Mouse (Mus musculus): Measurements from ENCODE around the gene Acap2. TPM values are rescaled to one million over a fixed set of nuclear protein-coding genes. Genes with fewer than 3 reads are reported as not detected.

Gene Acap2
- polyA plus RNA-seq, 1 experiment from 2014 or later = 26.3 TPM

DNA sequence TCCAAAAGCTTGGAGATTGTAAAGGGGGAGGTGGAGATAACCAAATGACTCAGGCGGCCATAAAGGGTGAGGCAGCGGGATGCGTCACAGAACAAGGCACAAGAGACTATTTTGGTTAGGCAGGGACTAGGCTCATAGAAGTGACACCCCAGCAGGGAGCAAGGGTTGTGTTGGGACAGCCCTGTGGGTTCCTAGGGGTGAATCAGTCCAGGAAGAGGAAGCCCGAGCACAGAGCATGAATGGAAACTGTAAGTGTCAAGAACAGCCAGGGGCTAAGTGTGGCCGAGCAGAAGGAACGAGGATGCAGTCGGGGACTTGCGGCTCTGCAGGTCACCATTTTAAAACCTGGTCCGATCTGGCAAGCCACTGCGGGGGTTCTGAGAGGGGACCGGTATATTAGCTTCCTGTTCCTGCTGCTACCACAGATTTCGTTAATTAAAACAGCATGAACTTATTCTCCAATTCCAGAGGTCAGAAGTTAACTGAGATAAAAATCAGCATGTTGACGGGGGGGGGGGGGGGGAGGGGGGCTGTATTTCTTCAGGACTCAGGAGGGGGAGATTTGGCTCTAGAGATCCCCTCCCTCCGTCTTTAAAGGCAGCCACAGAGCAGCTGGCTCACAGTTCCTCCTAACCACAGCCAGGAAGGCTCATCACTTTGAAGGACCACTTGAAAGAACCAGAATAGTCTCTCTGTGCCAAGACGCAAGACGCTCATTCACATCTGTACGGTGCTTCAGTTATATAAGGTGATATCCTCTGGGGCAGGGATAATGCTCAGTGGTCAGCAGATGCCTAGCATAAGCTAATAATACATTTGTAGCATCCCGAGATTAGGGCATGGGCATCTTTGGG lies 34.6 kb upstream of the Acap2 start:
- Histone ChIP-seq H3K4me1 (ENCODE audit: control insufficient read depth, insufficient read depth, low read length) (peaks cover 19% of the 10 kb centered on the region; the same call in 1 of the 2 replicates), H3K9ac (ENCODE audit: low read depth, low read length) (no peak overlapping the region), H3K4me3 (ENCODE audit: low read depth, low read length) (no peak overlapping the region), H3K27me3 (replicated peaks; ENCODE audit: control insufficient read depth, insufficient read depth, low read length) (no peaks in the 10 kb centered on the region), H3K27ac (replicated peaks; ENCODE audit: low read depth, low read length) (no peak overlapping the region), H3K9me3 (ENCODE audit: control insufficient read depth, low read length) (no peaks in the 10 kb centered on the region), H3K36me3 (ENCODE audit: control insufficient read depth, insufficient read depth, low read length) (no peaks in the 10 kb centered on the region), H3K4me2 (ENCODE audit: low read depth, low read length) (peak overlapping the region; percentile 33)
- WGBS = 21% methylated on average over 17 of the region's 18 CpGs
- ATAC-seq (ENCODE audit: low read depth) (0 out of 2 replicates have a peak, but pooled peaks have one; percentile 47), DNase-seq (ENCODE audit: low spot score) (no peak)

- H3K9me3 ChIP-seq (ENCODE audit: control insufficient read depth, low read length) = no peaks in the 10 kb centered on the region
- DNase-seq (ENCODE audit: low spot score) (no peak), ATAC-seq (ENCODE audit: low read depth) (no peak)
- WGBS = 83% methylated on average over 11 of the region's 12 CpGs
- no peaks in the 10 kb centered on the region for H3K27me3 ChIP-seq (replicated peaks; ENCODE audit: control insufficient read depth, insufficient read depth, low read length)
- H3K27ac ChIP-seq (replicated peaks; ENCODE audit: low read depth, low read length) = no peak overlapping the region
- H3K4me3 ChIP-seq (ENCODE audit: low read depth, low read length) = no peak overlapping the region
- H3K9ac ChIP-seq (ENCODE audit: low read depth, low read length) = no peak overlapping the region
- H3K4me2 ChIP-seq (ENCODE audit: low read depth, low read length) = no peak overlapping the region
- no peaks in the 10 kb centered on the region for H3K36me3 ChIP-seq (ENCODE audit: control insufficient read depth, insufficient read depth, low read length)
- peaks cover 19% of the 10 kb centered on the region; the same call in 1 of the 2 replicates for H3K4me1 ChIP-seq (ENCODE audit: control insufficient read depth, insufficient read depth, low read length)
These were observed 33.9 kb upstream of the Acap2 start for GRCm38 (mm10) chr16:31234808-31235456.

- no peak overlapping the region for H3K4me3 ChIP-seq (ENCODE audit: low read depth, low read length)
- no peak for ATAC-seq (ENCODE audit: low read depth)
- no peak for DNase-seq (ENCODE audit: low spot score)
- no peaks in the 10 kb centered on the region for H3K9me3 ChIP-seq (ENCODE audit: control insufficient read depth, low read length)
- H3K9ac ChIP-seq (ENCODE audit: low read depth, low read length) = no peak overlapping the region
- H3K4me2 ChIP-seq (ENCODE audit: low read depth, low read length) = peak overlapping the region; percentile 31
- H3K27ac ChIP-seq (replicated peaks; ENCODE audit: low read depth, low read length) = no peak overlapping the region
- H3K4me1 ChIP-seq (ENCODE audit: control insufficient read depth, insufficient read depth, low read length) = peaks cover 19% of the 10 kb centered on the region; the same call in 1 of the 2 replicates
- no peaks in the 10 kb centered on the region for H3K27me3 ChIP-seq (replicated peaks; ENCODE audit: control insufficient read depth, insufficient read depth, low read length)
- 48% methylated on average over 3 of the region's 3 CpGs for WGBS
- no peaks in the 10 kb centered on the region for H3K36me3 ChIP-seq (ENCODE audit: control insufficient read depth, insufficient read depth, low read length)
These were observed 33.3 kb upstream of the Acap2 start for GRCm38 (mm10) chr16:31234356-31234755.

GRCm38 (mm10) chr16:31233541-31234339 lies 32.7 kb upstream of the Acap2 start:
- peak; percentile 10; the same call in 1 of the 2 replicates for ATAC-seq (ENCODE audit: low read depth)
- Histone ChIP-seq H3K9ac (ENCODE audit: low read depth, low read length) (no peak overlapping the region), H3K4me3 (ENCODE audit: low read depth, low read length) (no peak overlapping the region), H3K9me3 (ENCODE audit: control insufficient read depth, low read length) (no peaks in the 10 kb centered on the region), H3K36me3 (ENCODE audit: control insufficient read depth, insufficient read depth, low read length) (no peaks in the 10 kb centered on the region), H3K4me1 (ENCODE audit: control insufficient read depth, insufficient read depth, low read length) (peaks cover 19% of the 10 kb centered on the region; the same call in 1 of the 2 replicates), H3K4me2 (ENCODE audit: low read depth, low read length) (peak overlapping the region; percentile 31), H3K27ac (replicated peaks; ENCODE audit: low read depth, low read length) (no peak overlapping the region), H3K27me3 (replicated peaks; ENCODE audit: control insufficient read depth, insufficient read depth, low read length) (no peaks in the 10 kb centered on the region)
- whole genome bisulfite sequencing = 17% methylated on average over 19 of the region's 20 CpGs
- peak; percentile 57 for DNase-seq (ENCODE audit: low spot score)

DNA sequence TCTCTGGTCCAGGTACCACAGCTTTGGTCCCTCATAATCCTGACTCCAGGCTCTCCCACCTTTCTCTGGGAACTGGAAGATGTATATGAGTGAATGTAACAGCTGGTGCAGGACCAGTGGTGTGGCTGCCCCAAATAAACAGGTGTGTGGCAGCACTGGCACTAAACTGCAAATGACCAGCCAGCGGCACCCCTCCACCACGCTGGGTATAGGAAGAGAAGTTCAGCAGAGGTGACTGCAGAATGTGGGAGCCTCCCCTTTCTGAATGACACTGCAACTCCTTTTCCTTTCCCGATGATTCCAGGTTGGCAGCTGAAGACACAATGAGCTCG lies 32.1 kb upstream of the Acap2 start:
- DNase-seq (ENCODE audit: low spot score) = no peak
- Histone ChIP-seq H3K9me3 (ENCODE audit: control insufficient read depth, low read length) (no peaks in the 10 kb centered on the region), H3K4me1 (ENCODE audit: control insufficient read depth, insufficient read depth, low read length) (peaks cover 19% of the 10 kb centered on the region; the same call in 1 of the 2 replicates), H3K27ac (replicated peaks; ENCODE audit: low read depth, low read length) (no peak overlapping the region), H3K36me3 (ENCODE audit: control insufficient read depth, insufficient read depth, low read length) (no peaks in the 10 kb centered on the region), H3K9ac (ENCODE audit: low read depth, low read length) (no peak overlapping the region), H3K27me3 (replicated peaks; ENCODE audit: control insufficient read depth, insufficient read depth, low read length) (no peaks in the 10 kb centered on the region), H3K4me2 (ENCODE audit: low read depth, low read length) (peak overlapping the region; percentile 31), H3K4me3 (ENCODE audit: low read depth, low read length) (no peak overlapping the region)
- WGBS = 45% methylated on average over 4 of the region's 4 CpGs
- ATAC-seq (ENCODE audit: low read depth) = no peak

DNA sequence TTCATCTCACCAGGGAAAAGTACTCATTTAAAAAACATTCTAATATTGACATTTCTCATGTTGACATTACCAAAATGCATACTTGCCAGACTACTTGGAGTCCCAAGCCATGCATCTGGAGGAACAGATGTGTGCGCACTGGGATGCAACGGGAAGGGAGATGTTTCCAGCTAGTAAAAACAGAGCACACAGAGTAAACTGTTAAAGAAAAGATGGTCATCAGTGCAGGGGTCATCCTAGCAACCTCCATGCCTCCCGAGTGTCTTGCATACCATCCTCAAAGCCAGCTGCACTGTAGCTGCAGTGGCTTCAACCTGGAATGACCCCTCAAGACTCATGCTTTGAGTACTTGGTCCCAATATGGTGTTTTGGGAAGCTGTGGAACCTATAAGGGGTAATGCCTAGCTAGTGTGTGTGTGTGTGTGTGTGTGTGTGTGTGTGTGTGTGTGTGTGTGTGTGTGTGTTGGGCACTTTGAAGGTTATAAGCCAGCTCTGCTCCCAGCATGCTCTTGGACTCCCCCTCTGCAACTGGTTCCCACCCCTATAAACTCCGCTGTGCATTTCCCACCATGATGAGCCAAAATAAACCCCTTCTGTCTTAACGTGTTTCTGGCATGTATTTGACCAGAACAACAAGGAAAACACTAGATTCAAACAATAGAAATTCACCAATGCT lies 31.6 kb upstream of the Acap2 start:
- ATAC-seq (ENCODE audit: low read depth) (no peak), DNase-seq (ENCODE audit: low spot score) (no peak)
- Histone ChIP-seq H3K4me3 (ENCODE audit: low read depth, low read length) (no peak overlapping the region), H3K27ac (replicated peaks; ENCODE audit: low read depth, low read length) (no peak overlapping the region), H3K9me3 (ENCODE audit: control insufficient read depth, low read length) (no peaks in the 10 kb centered on the region), H3K9ac (ENCODE audit: low read depth, low read length) (no peak overlapping the region), H3K4me2 (ENCODE audit: low read depth, low read length) (no peak overlapping the region), H3K4me1 (ENCODE audit: control insufficient read depth, insufficient read depth, low read length) (peaks cover 19% of the 10 kb centered on the region; the same call in 1 of the 2 replicates), H3K27me3 (replicated peaks; ENCODE audit: control insufficient read depth, insufficient read depth, low read length) (no peaks in the 10 kb centered on the region), H3K36me3 (ENCODE audit: control insufficient read depth, insufficient read depth, low read length) (no peaks in the 10 kb centered on the region)
- 59% methylated on average over 5 of the region's 5 CpGs for WGBS

DNA sequence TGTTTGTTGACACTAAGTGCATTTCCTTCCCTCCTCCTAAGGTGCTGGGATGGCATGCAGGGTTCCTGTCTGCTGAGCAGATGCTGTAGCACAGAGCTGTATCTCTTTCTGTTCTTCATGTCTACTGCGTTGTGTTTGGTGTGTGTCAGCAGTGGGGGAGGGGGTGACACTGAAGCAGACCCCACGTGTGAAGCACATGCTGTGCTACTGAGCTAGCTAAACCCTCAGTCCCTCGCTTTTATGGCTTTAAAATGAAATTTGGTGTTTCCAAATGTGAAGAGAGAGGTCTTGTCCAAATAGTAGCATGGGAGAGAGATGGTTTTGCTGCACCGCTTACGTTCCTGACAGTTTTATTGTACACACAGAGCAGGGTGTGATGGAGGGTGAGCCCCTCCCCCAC lies 30.5 kb upstream of the Acap2 start:
- H3K27me3 ChIP-seq (replicated peaks; ENCODE audit: control insufficient read depth, insufficient read depth, low read length) = no peaks in the 10 kb centered on the region
- WGBS = 68% methylated on average over 5 of the region's 5 CpGs
- H3K9me3 ChIP-seq (ENCODE audit: control insufficient read depth, low read length) = no peaks in the 10 kb centered on the region
- no peak overlapping the region for H3K9ac ChIP-seq (ENCODE audit: low read depth, low read length)
- DNase-seq (ENCODE audit: low spot score) = no peak
- no peak overlapping the region for H3K27ac ChIP-seq (replicated peaks; ENCODE audit: low read depth, low read length)
- H3K4me2 ChIP-seq (ENCODE audit: low read depth, low read length) = no peak overlapping the region
- H3K4me1 ChIP-seq (ENCODE audit: control insufficient read depth, insufficient read depth, low read length) = peaks cover 19% of the 10 kb centered on the region; the same call in 1 of the 2 replicates
- no peak for ATAC-seq (ENCODE audit: low read depth)
- no peaks in the 10 kb centered on the region for H3K36me3 ChIP-seq (ENCODE audit: control insufficient read depth, insufficient read depth, low read length)
- no peak overlapping the region for H3K4me3 ChIP-seq (ENCODE audit: low read depth, low read length)

DNA sequence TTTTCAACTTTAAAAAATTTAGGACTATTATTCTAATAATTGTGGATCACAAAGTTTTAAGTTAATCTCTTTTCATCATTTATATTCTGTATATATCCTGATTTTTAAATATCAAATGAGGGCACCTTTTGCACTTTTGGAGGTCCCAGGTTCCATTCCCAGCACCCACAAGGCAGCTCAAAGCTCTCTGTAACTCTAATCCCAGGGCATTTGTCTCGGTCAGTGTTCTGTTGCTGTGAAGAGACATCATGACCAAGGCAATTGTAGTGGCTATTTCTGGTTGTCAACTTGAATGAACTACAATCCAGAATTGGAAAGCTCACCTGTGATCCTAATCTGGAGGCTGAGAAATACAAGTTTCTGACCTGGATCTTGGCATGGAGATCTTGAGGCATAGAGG lies 26.7 kb upstream of the Acap2 start:
- Histone ChIP-seq H3K36me3 (ENCODE audit: control insufficient read depth, insufficient read depth, low read length) (no peaks in the 10 kb centered on the region), H3K9me3 (ENCODE audit: control insufficient read depth, low read length) (no peaks in the 10 kb centered on the region), H3K4me3 (ENCODE audit: low read depth, low read length) (no peak overlapping the region), H3K4me1 (ENCODE audit: control insufficient read depth, insufficient read depth, low read length) (no peaks in the 10 kb centered on the region), H3K27me3 (replicated peaks; ENCODE audit: control insufficient read depth, insufficient read depth, low read length) (no peaks in the 10 kb centered on the region), H3K4me2 (ENCODE audit: low read depth, low read length) (no peak overlapping the region), H3K27ac (replicated peaks; ENCODE audit: low read depth, low read length) (no peak overlapping the region), H3K9ac (ENCODE audit: low read depth, low read length) (no peak overlapping the region)
- no peak for DNase-seq (ENCODE audit: low spot score)
- WGBS = 93% methylated on average over 1 of the region's 1 CpGs
- ATAC-seq (ENCODE audit: low read depth) = no peak
